Mouse (Mus musculus): Measurements from ENCODE around the gene Gp1ba. TPM values are rescaled to one million over a fixed set of nuclear protein-coding genes. Genes with fewer than 3 reads are reported as not detected.
A peak's percentile ranks its signal among the peaks of the same experiment; 100 is the strongest.

Gene Gp1ba
- polyA plus RNA-seq (2015; fragmentation: Nextera tagmentation; extraction: Ambion mirVana): 0.23 and 0.32 TPM in 2 replicates

GRCm38 (mm10) chr11:70638714-70639278, at the start of gene Gp1ba:
TSS of gene Gp1ba (plus strand) at chr11:70639122.
- Histone ChIP-seq H3K9me3 (replicated peaks) (no peaks in the 10 kb centered on the region), H3K4me1 (no peaks in the 10 kb centered on the region), H3K4me2 (replicated peaks) (no peak within 1 kb of the TSS), H3K9ac (no peak within 1 kb of the TSS), H3K4me3 (replicated peaks) (no peak within 1 kb of the TSS), H3K27ac (replicated peaks) (no peak within 1 kb of the TSS), H3K36me3 (peaks cover 9% of the 10 kb centered on the region; the same call in 1 of the 2 replicates), H3K27me3 (no peaks in the 10 kb centered on the region)
- ATAC-seq (ENCODE audit: insufficient number of reproducible peaks, low FRiP score, low TSS enrichment, low read depth): no peak
- WGBS: 58% methylated on average over 5 of the region's 5 CpGs

GRCm38 (mm10) chr11:70591733-70592132, 47.2 kb upstream of the Gp1ba start:
- Histone ChIP-seq H3K9ac (no peak overlapping the region), H3K27me3 (no peaks in the 10 kb centered on the region), H3K4me1 (peaks cover 2% of the 10 kb centered on the region; the same call in 1 of the 2 replicates), H3K27ac (replicated peaks) (no peak overlapping the region), H3K4me3 (replicated peaks) (no peak overlapping the region), H3K36me3 (no peaks in the 10 kb centered on the region), H3K4me2 (replicated peaks) (no peak overlapping the region), H3K9me3 (replicated peaks) (no peaks in the 10 kb centered on the region)
- no peak for ATAC-seq (ENCODE audit: insufficient number of reproducible peaks, low FRiP score, low TSS enrichment, low read depth)
- 88% methylated on average over 1 of the region's 1 CpGs for WGBS

GRCm38 (mm10) chr11:70594253-70594989, 44.5 kb upstream of the Gp1ba start:
- 86% methylated on average over 15 of the region's 15 CpGs for WGBS
- H3K9me3 ChIP-seq (replicated peaks): no peaks in the 10 kb centered on the region
- H3K27me3 ChIP-seq: no peaks in the 10 kb centered on the region
- H3K4me1 ChIP-seq: no peaks in the 10 kb centered on the region; the same call in 1 of the 2 replicates
- peaks cover 18% of the 10 kb centered on the region for H3K36me3 ChIP-seq
- no peak for ATAC-seq (ENCODE audit: insufficient number of reproducible peaks, low FRiP score, low TSS enrichment, low read depth)
- 0 out of 2 replicates have a peak overlapping the region, but pooled peaks have one; percentile 19 for H3K27ac ChIP-seq (replicated peaks)
- H3K9ac ChIP-seq: no peak overlapping the region
- no peak overlapping the region for H3K4me2 ChIP-seq (replicated peaks)
- no peak overlapping the region for H3K4me3 ChIP-seq (replicated peaks)

- Histone ChIP-seq H3K27ac (replicated peaks) (no peak overlapping the region; the same call in 1 of the 2 replicates), H3K9me3 (replicated peaks) (no peaks in the 10 kb centered on the region), H3K4me2 (replicated peaks) (no peak overlapping the region), H3K9ac (no peak overlapping the region), H3K27me3 (no peaks in the 10 kb centered on the region), H3K4me3 (replicated peaks) (no peak overlapping the region), H3K36me3 (peaks cover 21% of the 10 kb centered on the region), H3K4me1 (no peaks in the 10 kb centered on the region; the same call in 1 of the 2 replicates)
- 56% methylated on average over 2 of the region's 2 CpGs for WGBS
- no peak for ATAC-seq (ENCODE audit: insufficient number of reproducible peaks, low FRiP score, low TSS enrichment, low read depth)
These were observed 43.3 kb upstream of the Gp1ba start for GRCm38 (mm10) chr11:70595638-70596037.

GRCm38 (mm10) chr11:70596094-70596493, 42.8 kb upstream of the Gp1ba start:
- Histone ChIP-seq H3K27ac (replicated peaks) (no peak overlapping the region; the same call in 1 of the 2 replicates), H3K27me3 (no peaks in the 10 kb centered on the region), H3K9me3 (replicated peaks) (no peaks in the 10 kb centered on the region), H3K9ac (peak overlapping the region; percentile 7; the same call in 1 of the 2 replicates), H3K4me3 (replicated peaks) (no peak overlapping the region), H3K4me2 (replicated peaks) (no peak overlapping the region), H3K4me1 (no peaks in the 10 kb centered on the region; the same call in 1 of the 2 replicates), H3K36me3 (peaks cover 21% of the 10 kb centered on the region)
- ATAC-seq (ENCODE audit: insufficient number of reproducible peaks, low FRiP score, low TSS enrichment, low read depth): no peak
- WGBS: 50% methylated on average over 4 of the region's 4 CpGs

GRCm38 (mm10) chr11:70597301-70597700, 41.6 kb upstream of the Gp1ba start:
- no peak overlapping the region for H3K4me2 ChIP-seq (replicated peaks)
- H3K27me3 ChIP-seq: no peaks in the 10 kb centered on the region
- 88% methylated on average over 6 of the region's 6 CpGs for WGBS
- no peak overlapping the region for H3K9ac ChIP-seq
- no peaks in the 10 kb centered on the region; the same call in 1 of the 2 replicates for H3K4me1 ChIP-seq
- no peak overlapping the region for H3K27ac ChIP-seq (replicated peaks)
- peaks cover 26% of the 10 kb centered on the region for H3K36me3 ChIP-seq
- no peak for ATAC-seq (ENCODE audit: insufficient number of reproducible peaks, low FRiP score, low TSS enrichment, low read depth)
- no peaks in the 10 kb centered on the region for H3K9me3 ChIP-seq (replicated peaks)
- no peak overlapping the region for H3K4me3 ChIP-seq (replicated peaks)

- Histone ChIP-seq H3K9me3 (replicated peaks) (no peaks in the 10 kb centered on the region), H3K4me1 (no peaks in the 10 kb centered on the region; the same call in 1 of the 2 replicates), H3K9ac (no peak overlapping the region), H3K36me3 (peaks cover 36% of the 10 kb centered on the region), H3K4me3 (replicated peaks) (no peak overlapping the region), H3K27me3 (no peaks in the 10 kb centered on the region), H3K27ac (replicated peaks) (no peak overlapping the region), H3K4me2 (replicated peaks) (no peak overlapping the region)
- WGBS: 84% methylated on average over 9 of the region's 9 CpGs
- ATAC-seq (ENCODE audit: insufficient number of reproducible peaks, low FRiP score, low TSS enrichment, low read depth): no peak
These were observed 40.4 kb upstream of the Gp1ba start for GRCm38 (mm10) chr11:70598451-70598953.

GRCm38 (mm10) chr11:70605024-70605566, 33.8 kb upstream of the Gp1ba start:
- WGBS: 53% methylated on average over 14 of the region's 14 CpGs
- H3K27me3 ChIP-seq: no peaks in the 10 kb centered on the region
- H3K27ac ChIP-seq (replicated peaks): no peak overlapping the region
- no peaks in the 10 kb centered on the region for H3K9me3 ChIP-seq (replicated peaks)
- H3K4me3 ChIP-seq (replicated peaks): no peak overlapping the region
- ATAC-seq (ENCODE audit: insufficient number of reproducible peaks, low FRiP score, low TSS enrichment, low read depth): no peak
- no peaks in the 10 kb centered on the region for H3K4me1 ChIP-seq
- H3K36me3 ChIP-seq: peaks cover 80% of the 10 kb centered on the region
- H3K4me2 ChIP-seq (replicated peaks): no peak overlapping the region
- H3K9ac ChIP-seq: no peak overlapping the region

GRCm38 (mm10) chr11:70606717-70607116, 32.2 kb upstream of the Gp1ba start:
- no peak overlapping the region for H3K4me2 ChIP-seq (replicated peaks)
- no peak overlapping the region for H3K4me3 ChIP-seq (replicated peaks)
- H3K9me3 ChIP-seq (replicated peaks): no peaks in the 10 kb centered on the region
- no peak overlapping the region for H3K9ac ChIP-seq
- H3K27ac ChIP-seq (replicated peaks): no peak overlapping the region
- no peaks in the 10 kb centered on the region for H3K4me1 ChIP-seq
- H3K27me3 ChIP-seq: no peaks in the 10 kb centered on the region
- H3K36me3 ChIP-seq: peaks cover 92% of the 10 kb centered on the region
- WGBS: 58% methylated on average over 12 of the region's 12 CpGs
- no peak for ATAC-seq (ENCODE audit: insufficient number of reproducible peaks, low FRiP score, low TSS enrichment, low read depth)

- Histone ChIP-seq H3K4me1 (no peaks in the 10 kb centered on the region), H3K9me3 (replicated peaks) (no peaks in the 10 kb centered on the region), H3K9ac (no peak overlapping the region), H3K27ac (replicated peaks) (no peak overlapping the region), H3K27me3 (no peaks in the 10 kb centered on the region), H3K4me3 (replicated peaks) (no peak overlapping the region), H3K36me3 (peaks cover 99% of the 10 kb centered on the region), H3K4me2 (replicated peaks) (no peak overlapping the region)
- WGBS: 83% methylated on average over 9 of the region's 9 CpGs
- no peak for ATAC-seq (ENCODE audit: insufficient number of reproducible peaks, low FRiP score, low TSS enrichment, low read depth)
These were observed 31.3 kb upstream of the Gp1ba start for GRCm38 (mm10) chr11:70607611-70608010.

- WGBS: 85% methylated on average over 26 of the region's 26 CpGs
- H3K4me1 ChIP-seq: no peaks in the 10 kb centered on the region
- no peak overlapping the region for H3K4me3 ChIP-seq (replicated peaks)
- no peak overlapping the region for H3K9ac ChIP-seq
- ATAC-seq (ENCODE audit: insufficient number of reproducible peaks, low FRiP score, low TSS enrichment, low read depth): no peak
- no peaks in the 10 kb centered on the region for H3K27me3 ChIP-seq
- H3K4me2 ChIP-seq (replicated peaks): no peak overlapping the region
- H3K9me3 ChIP-seq (replicated peaks): no peaks in the 10 kb centered on the region
- peaks cover 98% of the 10 kb centered on the region for H3K36me3 ChIP-seq
- no peak overlapping the region for H3K27ac ChIP-seq (replicated peaks)
These were observed 30.4 kb upstream of the Gp1ba start for GRCm38 (mm10) chr11:70608381-70609066.

Data from embryonic facial prominence, embryonic 15.5 days (tissue).